Mouse (Mus musculus): ENCODE results near the gene Fastkd2. TPM values are rescaled to one million over a fixed set of nuclear protein-coding genes. Genes with fewer than 3 reads are reported as not detected.

Gene Fastkd2
- polyA plus RNA-seq (2012; fragmentation: generic; extraction: Trizol), result 10 to 100 TPM in 1 of 2 experiments, 1 to 10 TPM in 1; 1.7 to 12.8 TPM

DNA sequence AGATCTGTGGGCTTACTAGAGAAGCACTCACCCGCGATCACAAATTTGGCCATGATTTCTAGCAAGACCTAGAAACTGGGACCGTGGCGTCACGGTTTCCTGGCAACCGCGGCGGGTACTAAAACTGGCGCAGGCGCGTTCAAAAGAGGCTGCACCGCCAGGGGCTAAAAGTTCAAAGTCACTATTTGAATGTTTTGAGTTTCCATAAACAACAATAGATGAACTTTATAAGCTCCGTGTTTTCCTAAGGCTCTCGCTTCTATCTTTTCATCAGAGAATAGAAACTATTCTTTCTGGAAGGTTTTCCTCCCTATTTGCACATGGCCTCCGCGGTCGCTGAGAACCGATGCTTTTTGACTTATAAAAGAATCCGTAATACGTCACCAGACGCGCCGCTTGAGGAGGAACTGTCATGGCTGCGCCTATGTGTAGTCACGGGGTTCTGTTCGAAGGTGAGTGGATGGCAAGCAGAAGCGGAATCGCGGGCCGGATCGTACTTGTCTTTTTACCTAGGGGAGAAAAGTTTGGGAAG lies at the start of gene Fastkd2, which contains the start of gene Mdh1b:
Gene Fastkd2, plus strand, starts transcription at position 375 of the 532 bp plus-strand sequence.
Gene Mdh1b, minus strand, starts transcription at position 79 of the 532 bp plus-strand sequence.

GRCm38 (mm10) chr1:63686827-63687226 lies 43.6 kb upstream of the Fastkd2 start, which contains the start of gene Dytn:
Gene Dytn, minus strand, starts transcription at chr1:63686927.

DNA sequence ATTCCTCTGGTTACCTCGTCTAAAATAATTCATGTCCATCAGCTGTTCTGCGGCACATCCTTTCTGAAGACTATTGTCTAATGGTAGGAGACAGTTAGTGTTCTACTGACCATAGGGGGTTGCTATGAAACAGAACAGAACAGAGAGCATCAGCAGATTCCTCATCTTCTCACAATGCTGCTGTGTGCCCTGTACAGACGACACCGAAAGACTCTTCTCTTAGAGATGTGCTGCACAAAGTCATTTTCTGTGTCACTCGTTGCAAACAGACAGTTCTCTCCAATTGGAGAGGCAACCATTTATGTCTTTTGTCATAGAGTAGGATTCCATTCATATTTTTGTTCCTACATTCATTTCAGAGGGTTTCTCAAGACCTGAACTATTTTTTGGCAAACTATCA lies 38.8 kb downstream of the Fastkd2 start, which contains the start of gene 4933402D24Rik:
Gene 4933402D24Rik, minus strand, starts transcription at position 101 of the 400 bp plus-strand sequence.

Other genes starting within 250 kb of the Fastkd2 start
- not detected for gene Gm39653, start 114.6 kb upstream of the Fastkd2 start, polyA plus RNA-seq (2012; fragmentation: generic; extraction: Trizol)
- gene Dytn, start 43.7 kb upstream of the Fastkd2 start, polyA plus RNA-seq (2012; fragmentation: generic; extraction: Trizol), result not detected
- gene Mdh1b, start 296 bp upstream of the Fastkd2 start, polyA plus RNA-seq (2012; fragmentation: generic; extraction: Trizol), result under 1 TPM in 1 of 2 experiments, not detected in 1; 0.06 TPM
- under 1 TPM in 1 of 2 experiments, not detected in 1; 0.05 TPM for gene 4933402D24Rik, start 38.7 kb downstream of the Fastkd2 start, polyA plus RNA-seq (2012; fragmentation: generic; extraction: Trizol)

Measured in C3H10T1/2 (cell line).